Mouse (Mus musculus) liver, embryonic 14.5 days (tissue): Measurements from ENCODE around the gene Eif3c.

Experiments used
- CTCF ChIP-seq: IDR thresholded peaks from 2 replicates; pipeline ENCODE4 v1.5.1; 2016; ENCODE audit warnings: antibody characterized with exemption, low read depth, control low read depth
- EP300 ChIP-seq: IDR thresholded peaks from 2 replicates; pipeline ENCODE4 v1.6.1; 2016; ENCODE audit warnings: antibody characterized with exemption, low read depth

DNA sequence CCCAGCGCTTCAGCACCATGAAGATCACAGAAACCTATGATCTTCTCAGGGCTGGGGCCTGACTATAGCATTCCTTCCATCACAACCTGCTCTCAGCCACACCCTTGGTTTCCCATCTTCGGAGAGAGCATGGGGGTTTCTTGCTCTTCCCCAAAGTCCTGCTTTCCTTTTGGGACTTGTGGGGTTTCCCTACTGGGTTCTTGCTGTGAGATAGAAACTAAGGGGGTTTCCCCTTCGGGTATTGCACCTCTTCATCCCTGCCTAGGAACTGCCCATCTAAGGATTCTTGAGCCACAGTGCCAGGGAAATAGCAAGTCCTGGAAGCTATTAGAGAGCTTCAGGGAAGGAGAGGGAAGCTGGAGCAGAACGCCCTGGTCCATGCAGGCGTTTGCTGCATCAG is 29.7 kb upstream of the Eif3c start:
- no peak for TF ChIP-seq EP300
- TF ChIP-seq CTCF: no peak
